Mouse (Mus musculus) embryonic facial prominence, embryonic 12.5 days (tissue): ENCODE data around the gene 7530416G11Rik. TPM values are rescaled to one million over a fixed set of nuclear protein-coding genes. Genes with fewer than 3 reads are reported as not detected.

Experiments
- ATAC-seq: fragments of 200-750 bp; cut with Nextera tagmentation; 2 replicates; pipeline ENCODE4 v1.8.0; 2017; ENCODE audit not compliant: insufficient number of reproducible peaks, insufficient read depth, low FRiP score, low TSS enrichment
- H3K27ac ChIP-seq: fragments of 300-500 bp; sonication (generic); 2 replicates; pipeline ENCODE4 v1.5.1; 2016; ENCODE audit warnings: mild to moderate bottlenecking
- H3K27me3 ChIP-seq: fragments of 300-500 bp; sonication (generic); 2 replicates; pipeline ENCODE4 v1.6.1; 2016; ENCODE audit warnings: mild to moderate bottlenecking, moderate library complexity
- H3K36me3 ChIP-seq: fragments of 300-500 bp; sonication (generic); 2 replicates; pipeline ENCODE4 v1.6.1; 2016; ENCODE audit warnings: mild to moderate bottlenecking
- H3K4me1 ChIP-seq: fragments of 300-500 bp; sonication (generic); 2 replicates; pipeline ENCODE4 v1.6.1; 2016
- H3K4me2 ChIP-seq: fragments of 300-500 bp; sonication (generic); replicated peaks from 2 replicates; pipeline ENCODE4 v1.6.1; 2016; ENCODE audit warnings: mild to moderate bottlenecking, moderate library complexity
- H3K4me3 ChIP-seq: fragments of 300-500 bp; sonication (generic); 2 replicates; pipeline ENCODE4 v1.5.1; 2016; ENCODE audit warnings: mild to moderate bottlenecking
- H3K9ac ChIP-seq: fragments of 300-500 bp; sonication (generic); 2 replicates; pipeline ENCODE4 v1.6.1; 2016; ENCODE audit warnings: mild to moderate bottlenecking, moderate library complexity
- H3K9me3 ChIP-seq: fragments of 300-500 bp; sonication (generic); 2 replicates; pipeline ENCODE4 v1.6.1; 2016; ENCODE audit warnings: mild to moderate bottlenecking, moderate library complexity
- WGBS: fragments of 180-500 bp; shearing (Covaris S2); methylation state at CpG from one replicate; pipeline ENCODE4 v1.1.7; 2016; 5-methylcytosine and 5-hydroxymethylcytosine counted together
- polyA plus RNA-seq: library from polyadenylated mRNA; unstranded; fragments of >200 nt; fragmentation: Nextera tagmentation; extraction: Ambion mirVana; gene quantifications from 2 replicates; pipeline ENCODE4 v1.2.1, GENCODE M21; 2016

Gene 7530416G11Rik
- polyA plus RNA-seq, 1 experiment from 2014 or later: not detected

DNA sequence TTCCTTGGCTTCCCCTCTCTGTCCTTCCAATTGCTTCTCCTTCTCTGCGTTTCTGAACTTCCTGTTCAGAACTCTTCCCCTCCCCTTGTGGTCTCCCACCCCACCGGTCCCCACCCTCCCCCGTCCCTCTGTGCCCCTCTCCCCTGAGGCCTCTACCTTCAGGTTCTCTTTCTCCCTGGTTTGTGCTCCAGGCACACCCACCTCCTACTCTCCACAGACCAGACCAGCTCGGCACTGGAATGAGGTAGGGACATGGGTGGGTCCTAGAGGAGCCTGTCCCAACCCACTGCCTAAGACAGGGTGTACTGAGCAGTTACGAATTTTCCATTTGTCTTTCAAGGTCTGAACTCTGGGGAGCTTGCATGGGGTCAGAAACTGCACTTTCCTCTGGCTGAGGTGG is 23.1 kb downstream of the 7530416G11Rik start:
- no peak for ATAC-seq

DNA sequence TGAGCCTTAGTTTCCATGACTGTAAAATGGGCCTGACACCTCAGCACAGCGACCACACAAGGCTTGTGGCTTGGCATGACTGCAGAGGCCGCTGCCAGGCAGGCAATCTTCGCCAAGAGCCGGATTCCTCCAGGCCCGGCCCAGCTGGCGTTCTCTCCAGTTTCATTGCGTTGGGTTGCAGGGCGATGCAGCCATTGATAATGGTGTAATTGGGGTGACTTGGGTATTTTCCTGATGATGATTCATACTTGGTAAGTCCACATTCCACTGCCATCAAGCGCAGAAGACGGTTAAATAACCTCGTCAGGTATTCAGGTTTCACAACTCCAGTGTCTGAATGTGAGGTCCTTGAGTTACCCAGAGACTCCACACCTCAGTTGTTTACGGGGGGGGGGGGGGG is 23.7 kb downstream of the 7530416G11Rik start:
- WGBS: 83% methylated on average over 12 of the region's 12 CpGs
- ATAC-seq: no peak
- H3K27ac ChIP-seq: no peak overlapping the region

More for the DNA sequence above, 23.1 kb downstream of the 7530416G11Rik start:
- H3K9ac ChIP-seq: no peak overlapping the region
- no peaks in the 10 kb centered on the region for H3K27me3 ChIP-seq
- no peaks in the 10 kb centered on the region for H3K9me3 ChIP-seq
- H3K4me3 ChIP-seq: no peak overlapping the region
- H3K36me3 ChIP-seq: no peaks in the 10 kb centered on the region
- H3K4me1 ChIP-seq: no peaks in the 10 kb centered on the region
- H3K4me2 ChIP-seq: no peak overlapping the region
- WGBS: 38% methylated on average over 5 of the region's 5 CpGs
- H3K27ac ChIP-seq: no peak overlapping the region

DNA sequence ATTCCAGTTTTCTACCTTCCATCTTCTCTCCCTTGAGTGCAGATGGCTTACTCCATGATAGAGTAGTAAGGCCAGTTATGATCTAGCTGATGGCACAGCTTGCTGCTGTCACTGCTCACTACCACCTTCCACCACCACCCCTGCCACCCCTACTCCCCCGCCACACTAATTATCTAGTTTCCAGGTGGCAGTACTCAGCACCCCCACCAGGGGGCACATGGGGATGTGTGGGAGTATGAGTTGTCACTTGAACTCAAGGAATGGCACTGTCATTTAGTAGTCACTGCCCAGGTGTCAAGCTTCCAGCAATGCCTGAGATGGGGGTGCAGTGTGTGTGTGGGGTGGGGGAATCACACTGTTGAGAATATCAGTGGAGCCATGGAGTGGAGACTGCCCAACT is 25.4 kb downstream of the 7530416G11Rik start:
- no peak for ATAC-seq
- H3K9me3 ChIP-seq: no peaks in the 10 kb centered on the region
- H3K4me1 ChIP-seq: no peaks in the 10 kb centered on the region
- no peak overlapping the region for H3K4me2 ChIP-seq
- no peaks in the 10 kb centered on the region for H3K27me3 ChIP-seq
- H3K4me3 ChIP-seq: no peak overlapping the region
- no peak overlapping the region for H3K27ac ChIP-seq
- no peak overlapping the region for H3K9ac ChIP-seq
- H3K36me3 ChIP-seq: no peaks in the 10 kb centered on the region
- 15% methylated on average over 1 of the region's 1 CpGs for WGBS

More for the DNA sequence above, 23.7 kb downstream of the 7530416G11Rik start:
- Histone ChIP-seq H3K4me3 (no peak overlapping the region), H3K9me3 (no peaks in the 10 kb centered on the region), H3K4me1 (no peaks in the 10 kb centered on the region), H3K27me3 (no peaks in the 10 kb centered on the region), H3K36me3 (no peaks in the 10 kb centered on the region), H3K9ac (no peak overlapping the region), H3K4me2 (no peak overlapping the region)

DNA sequence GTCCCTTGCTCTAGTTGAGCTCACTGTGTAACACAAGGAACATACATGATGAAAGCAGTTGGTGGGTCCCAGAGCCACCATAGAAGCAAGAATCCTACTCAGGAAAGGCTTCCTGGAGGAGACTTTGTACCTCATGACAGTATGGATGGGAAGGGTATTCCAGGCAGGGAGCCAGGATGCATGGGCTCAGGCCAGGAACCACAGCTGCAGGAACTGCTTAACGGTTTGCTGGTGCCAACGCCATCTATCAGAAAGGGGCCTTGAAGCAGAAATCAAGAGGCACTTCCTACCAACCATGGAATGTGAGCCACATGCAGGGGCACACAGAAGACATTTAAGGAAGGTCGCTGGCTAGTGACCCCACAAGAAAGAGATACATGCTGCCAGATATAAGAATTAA is 28.3 kb downstream of the 7530416G11Rik start:
- Histone ChIP-seq H3K4me1 (no peaks in the 10 kb centered on the region), H3K4me2 (no peak overlapping the region), H3K9me3 (no peaks in the 10 kb centered on the region), H3K9ac (no peak overlapping the region), H3K27me3 (no peaks in the 10 kb centered on the region), H3K4me3 (no peak overlapping the region), H3K27ac (no peak overlapping the region), H3K36me3 (0 out of 2 replicates have a peak, but pooled peaks cover 4% of the 10 kb centered on the region)
- WGBS: 85% methylated on average over 3 of the region's 3 CpGs
- ATAC-seq: no peak

DNA sequence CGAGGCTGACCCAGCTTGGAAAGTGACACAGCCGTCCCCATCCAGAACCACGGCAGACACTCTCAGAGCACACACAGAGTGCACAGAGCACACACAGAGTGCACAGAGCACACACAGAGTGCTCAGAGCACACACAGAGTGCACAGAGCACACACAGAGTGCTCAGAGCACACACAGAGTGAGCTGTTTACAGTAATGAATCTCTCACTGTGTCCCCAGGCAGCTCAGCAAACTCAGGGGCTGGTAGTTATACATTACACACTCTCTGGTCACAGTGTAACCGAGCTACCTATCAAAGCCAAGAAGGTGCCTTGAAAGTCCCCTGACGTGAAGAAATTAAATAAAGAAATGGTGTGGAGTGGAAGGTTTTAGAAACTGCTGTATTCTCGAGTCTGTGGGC is 33.6 kb downstream of the 7530416G11Rik start:
- H3K27me3 ChIP-seq: no peaks in the 10 kb centered on the region
- no peak overlapping the region for H3K27ac ChIP-seq
- no peak overlapping the region for H3K9ac ChIP-seq
- H3K36me3 ChIP-seq: peaks cover 38% of the 10 kb centered on the region
- no peak overlapping the region for H3K4me2 ChIP-seq
- H3K4me3 ChIP-seq: no peak overlapping the region
- WGBS: 91% methylated on average over 6 of the region's 6 CpGs
- H3K9me3 ChIP-seq: no peaks in the 10 kb centered on the region
- H3K4me1 ChIP-seq: no peaks in the 10 kb centered on the region
- ATAC-seq: no peak

DNA sequence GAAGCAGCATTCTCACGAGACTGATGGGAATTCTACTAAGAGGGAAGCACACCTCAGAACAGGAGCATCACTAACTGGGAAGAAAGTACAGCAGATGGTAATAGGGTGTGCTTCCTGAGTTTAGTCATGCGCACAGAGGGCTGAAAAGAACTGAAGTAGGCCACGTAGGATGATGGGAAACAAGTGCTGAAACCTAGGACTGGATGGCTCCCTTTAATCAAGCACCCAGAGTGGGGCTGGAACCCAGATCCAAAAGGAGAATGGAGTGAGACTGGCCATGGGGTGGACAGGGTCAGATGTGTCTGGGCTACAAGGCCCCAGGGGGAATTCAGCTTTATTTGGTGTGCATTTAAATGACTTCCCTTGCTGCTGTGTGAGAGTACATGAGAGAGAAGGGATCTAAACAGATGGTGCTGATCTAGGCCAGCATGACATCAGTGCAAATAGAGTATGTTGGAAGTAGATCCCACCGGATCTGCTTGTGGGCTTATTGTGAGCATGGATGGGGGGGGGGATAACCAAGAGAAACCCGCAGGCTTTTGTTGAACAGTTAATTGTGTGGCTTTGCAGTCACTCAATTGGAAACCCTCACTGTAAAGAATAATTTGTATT is 36.5 kb downstream of the 7530416G11Rik start:
- no peak overlapping the region for H3K9ac ChIP-seq
- no peak for ATAC-seq
- H3K4me2 ChIP-seq: no peak overlapping the region
- peaks cover 3% of the 10 kb centered on the region; the same call in 1 of the 2 replicates for H3K4me1 ChIP-seq
- no peaks in the 10 kb centered on the region for H3K9me3 ChIP-seq
- H3K27ac ChIP-seq: no peak overlapping the region
- no peaks in the 10 kb centered on the region for H3K27me3 ChIP-seq
- WGBS: 92% methylated on average over 5 of the region's 5 CpGs
- peaks cover 56% of the 10 kb centered on the region for H3K36me3 ChIP-seq
- no peak overlapping the region for H3K4me3 ChIP-seq

DNA sequence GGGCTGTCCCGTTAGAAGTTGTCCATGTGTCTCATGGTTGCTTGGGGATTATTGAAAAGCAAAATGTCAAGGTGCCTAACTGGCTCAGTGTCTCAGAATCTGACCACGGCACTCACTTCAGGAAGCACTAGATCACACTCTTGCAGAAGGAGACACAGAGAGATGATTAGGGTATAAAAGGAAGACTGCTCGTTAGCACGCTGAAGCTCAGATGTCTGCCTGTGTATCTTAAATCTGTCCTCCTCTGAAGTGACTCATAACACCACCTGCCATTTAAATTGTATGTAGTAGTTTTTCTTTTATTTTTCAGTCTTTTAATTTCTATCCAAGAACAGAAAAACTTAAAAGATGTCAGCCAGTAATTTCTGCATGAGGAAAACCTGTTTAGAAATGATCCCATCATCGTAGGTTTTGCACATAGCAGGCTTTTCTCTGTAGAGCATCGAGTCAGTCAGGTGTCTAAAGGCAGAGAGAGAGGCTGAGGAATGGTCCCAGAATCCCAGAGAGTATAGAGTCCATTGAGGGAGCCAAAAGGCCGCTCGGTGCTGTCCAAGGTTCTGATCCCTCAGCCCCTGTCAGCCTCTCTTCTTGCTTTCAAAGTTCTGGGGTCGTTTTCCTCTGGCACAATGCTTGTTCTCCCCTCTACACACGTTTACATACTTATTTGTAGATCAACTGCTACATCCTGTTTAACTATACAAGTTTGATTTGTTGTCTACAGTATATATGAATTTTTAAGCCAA is 38.0 kb downstream of the 7530416G11Rik start:
- ATAC-seq: no peak
- no peak overlapping the region for H3K4me3 ChIP-seq
- H3K9ac ChIP-seq: no peak overlapping the region
- H3K9me3 ChIP-seq: no peaks in the 10 kb centered on the region
- no peak overlapping the region for H3K4me2 ChIP-seq
- peaks cover 61% of the 10 kb centered on the region for H3K36me3 ChIP-seq
- H3K27ac ChIP-seq: no peak overlapping the region
- H3K4me1 ChIP-seq: peaks cover 3% of the 10 kb centered on the region; the same call in 1 of the 2 replicates
- no peaks in the 10 kb centered on the region for H3K27me3 ChIP-seq
- 55% methylated on average over 10 of the region's 10 CpGs for WGBS

DNA sequence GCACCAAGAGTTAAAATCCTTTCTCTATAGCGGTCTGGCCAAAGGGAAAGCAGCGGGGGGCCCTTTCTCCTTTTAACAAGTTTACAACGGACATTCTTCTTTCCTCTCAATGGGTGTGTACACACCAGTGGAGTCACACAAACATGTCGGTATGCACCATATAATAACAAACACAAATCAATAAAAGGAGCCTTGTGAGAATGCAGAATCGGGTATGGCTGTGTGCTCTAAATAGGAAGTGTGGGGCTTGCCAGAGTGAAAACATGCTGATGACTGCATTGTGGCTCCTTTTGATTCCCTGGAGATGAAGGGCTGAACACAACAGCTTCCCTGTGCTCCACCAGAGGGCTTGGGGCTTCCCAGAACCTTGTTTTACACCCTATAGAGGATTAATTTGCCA is 38.8 kb downstream of the 7530416G11Rik start:
- no peak overlapping the region for H3K4me3 ChIP-seq
- H3K27me3 ChIP-seq: no peaks in the 10 kb centered on the region
- H3K9ac ChIP-seq: no peak overlapping the region
- no peak overlapping the region for H3K27ac ChIP-seq
- H3K4me1 ChIP-seq: peaks cover 3% of the 10 kb centered on the region; the same call in 1 of the 2 replicates
- H3K4me2 ChIP-seq: no peak overlapping the region
- peaks cover 58% of the 10 kb centered on the region for H3K36me3 ChIP-seq
- WGBS: 18% methylated on average over 5 of the region's 5 CpGs
- no peaks in the 10 kb centered on the region for H3K9me3 ChIP-seq
- ATAC-seq: no peak

DNA sequence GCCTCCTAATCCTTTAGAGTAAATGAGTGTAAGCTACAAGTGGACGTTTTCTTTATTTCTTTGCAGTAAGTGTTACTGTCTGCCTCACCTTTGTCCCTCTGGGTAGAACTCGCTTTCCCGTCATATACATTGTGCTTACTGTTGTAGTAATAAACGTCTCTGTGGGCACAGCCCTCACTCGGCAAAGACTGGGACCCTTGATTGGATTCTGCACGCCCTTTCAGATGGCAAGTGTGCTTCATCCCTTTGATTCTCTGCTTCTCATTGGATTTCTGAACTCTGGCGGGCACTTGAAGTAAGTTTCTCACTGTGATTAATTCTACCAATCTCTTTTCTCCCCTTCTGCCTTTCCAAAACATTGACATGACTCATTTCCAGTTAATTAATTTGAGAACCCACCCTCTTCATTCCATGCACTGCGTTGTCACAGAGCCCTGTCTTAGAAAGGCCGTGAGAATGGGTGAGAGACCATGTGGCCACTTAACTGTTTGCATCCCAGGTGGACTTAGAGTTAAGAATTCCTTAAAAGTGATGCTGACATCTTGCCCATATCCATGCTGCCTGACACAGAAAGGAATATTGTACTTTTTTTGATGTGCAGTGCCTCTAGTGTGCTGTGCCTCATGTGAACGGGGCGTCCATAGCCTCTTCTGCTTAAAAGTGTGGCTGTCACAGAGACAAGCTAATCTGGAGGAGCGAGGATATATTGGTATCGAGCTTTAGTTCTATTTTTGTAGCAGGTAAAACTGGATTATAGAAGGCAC is 39.8 kb downstream of the 7530416G11Rik start:
- Histone ChIP-seq H3K36me3 (peaks cover 50% of the 10 kb centered on the region), H3K9ac (no peak overlapping the region), H3K4me3 (no peak overlapping the region), H3K4me2 (no peak overlapping the region), H3K9me3 (no peaks in the 10 kb centered on the region), H3K4me1 (peaks cover 3% of the 10 kb centered on the region; the same call in 1 of the 2 replicates), H3K27ac (no peak overlapping the region), H3K27me3 (no peaks in the 10 kb centered on the region)
- WGBS: 64% methylated on average over 13 of the region's 13 CpGs
- no peak for ATAC-seq

DNA sequence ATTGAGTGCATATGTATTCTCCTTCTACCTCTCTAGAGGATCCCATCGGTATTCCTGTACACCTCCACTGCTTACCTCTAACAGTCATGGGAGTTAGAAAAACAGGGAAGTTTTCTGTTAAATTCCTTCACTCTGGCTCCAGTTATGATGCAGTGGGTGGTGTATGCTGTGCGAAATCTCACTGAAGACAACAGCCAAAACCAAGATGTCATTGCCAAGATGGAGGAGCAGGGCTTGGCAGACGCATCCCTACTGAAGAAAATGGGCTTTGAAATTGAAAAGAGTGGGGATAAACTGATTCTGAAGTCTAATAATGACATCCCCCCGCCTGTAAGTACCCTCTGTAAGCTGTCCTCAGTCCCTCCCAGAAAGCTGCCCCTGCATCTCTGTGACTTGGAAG is 40.9 kb downstream of the 7530416G11Rik start:
- no peaks in the 10 kb centered on the region for H3K27me3 ChIP-seq
- no peak overlapping the region for H3K27ac ChIP-seq
- H3K9ac ChIP-seq: no peak overlapping the region
- no peak overlapping the region for H3K4me3 ChIP-seq
- WGBS: 84% methylated on average over 4 of the region's 4 CpGs
- no peak overlapping the region for H3K4me2 ChIP-seq
- peaks cover 47% of the 10 kb centered on the region for H3K36me3 ChIP-seq
- peaks cover 3% of the 10 kb centered on the region; the same call in 1 of the 2 replicates for H3K4me1 ChIP-seq
- no peaks in the 10 kb centered on the region for H3K9me3 ChIP-seq
- no peak for ATAC-seq

DNA sequence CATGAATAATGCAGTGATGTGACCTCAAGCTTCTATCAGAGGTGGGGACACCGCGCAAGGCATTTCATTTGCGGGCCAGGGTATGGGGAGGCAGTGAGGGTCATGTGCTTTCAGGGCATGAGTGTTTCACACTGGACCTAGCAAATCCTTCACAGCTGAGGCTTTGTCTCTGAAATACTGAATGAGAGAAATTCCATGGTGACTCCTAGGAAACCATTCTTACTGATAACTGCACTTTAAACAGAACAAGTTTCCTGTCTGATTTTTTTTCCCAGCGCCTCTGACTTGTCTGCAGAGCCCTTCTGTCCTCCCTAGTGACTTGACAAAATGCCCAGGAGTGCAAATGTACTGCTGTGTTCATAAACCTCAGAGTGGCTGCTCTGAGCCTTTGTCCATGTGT is 41.5 kb downstream of the 7530416G11Rik start:
- WGBS: 82% methylated on average over 4 of the region's 4 CpGs
- Histone ChIP-seq H3K36me3 (peaks cover 45% of the 10 kb centered on the region), H3K4me3 (no peak overlapping the region), H3K27ac (no peak overlapping the region), H3K4me1 (peaks cover 3% of the 10 kb centered on the region; the same call in 1 of the 2 replicates), H3K4me2 (no peak overlapping the region), H3K9me3 (no peaks in the 10 kb centered on the region), H3K27me3 (no peaks in the 10 kb centered on the region), H3K9ac (no peak overlapping the region)
- ATAC-seq: no peak
